Mouse (Mus musculus): ENCODE results near the gene Ccna2. TPM values are rescaled to one million over a fixed set of nuclear protein-coding genes. Genes with fewer than 3 reads are reported as not detected.

Ccna2 gene
- polyA plus RNA-seq, 1 experiment from 2014 or later = 29.8 TPM

GRCm38 (mm10) chr3:36569836-36570235, 2.1 kb downstream of the Ccna2 start:
- ATAC-seq (ENCODE audit: low FRiP score) (no peak), DNase-seq (ENCODE audit: low spot score) (no peak)
- Histone ChIP-seq H3K9ac (no peak overlapping the region), H3K4me2 (replicated peaks) (peak overlapping the region; percentile 99), H3K4me3 (replicated peaks; ENCODE audit: low read length) (no peak overlapping the region), H3K36me3 (replicated peaks; ENCODE audit: control insufficient read depth, insufficient read depth) (peaks cover 48% of the 10 kb centered on the region), H3K4me1 (replicated peaks; ENCODE audit: control insufficient read depth, insufficient read depth, low read length) (peaks cover 7% of the 10 kb centered on the region), H3K27ac (no peak overlapping the region), H3K9me3 (ENCODE audit: control insufficient read depth, low read length) (no peaks in the 10 kb centered on the region), H3K27me3 (ENCODE audit: control insufficient read depth, insufficient read depth, low read length) (no peaks in the 10 kb centered on the region)
- WGBS = 88% methylated on average over 5 of the region's 5 CpGs

GRCm38 (mm10) chr3:36563666-36564065, 8.3 kb downstream of the Ccna2 start:
- no peaks in the 10 kb centered on the region for H3K9me3 ChIP-seq (ENCODE audit: control insufficient read depth, low read length)
- H3K27ac ChIP-seq = no peak overlapping the region
- H3K27me3 ChIP-seq (ENCODE audit: control insufficient read depth, insufficient read depth, low read length) = no peaks in the 10 kb centered on the region
- WGBS = 91% methylated on average over 3 of the region's 3 CpGs
- no peak overlapping the region for H3K4me2 ChIP-seq (replicated peaks)
- H3K36me3 ChIP-seq (replicated peaks; ENCODE audit: control insufficient read depth, insufficient read depth) = peaks cover 97% of the 10 kb centered on the region
- H3K4me3 ChIP-seq (replicated peaks; ENCODE audit: low read length) = no peak overlapping the region
- no peak overlapping the region for H3K9ac ChIP-seq
- DNase-seq (ENCODE audit: low spot score) (no peak), ATAC-seq (ENCODE audit: low FRiP score) (no peak)
- no peaks in the 10 kb centered on the region for H3K4me1 ChIP-seq (replicated peaks; ENCODE audit: control insufficient read depth, insufficient read depth, low read length)

DNA sequence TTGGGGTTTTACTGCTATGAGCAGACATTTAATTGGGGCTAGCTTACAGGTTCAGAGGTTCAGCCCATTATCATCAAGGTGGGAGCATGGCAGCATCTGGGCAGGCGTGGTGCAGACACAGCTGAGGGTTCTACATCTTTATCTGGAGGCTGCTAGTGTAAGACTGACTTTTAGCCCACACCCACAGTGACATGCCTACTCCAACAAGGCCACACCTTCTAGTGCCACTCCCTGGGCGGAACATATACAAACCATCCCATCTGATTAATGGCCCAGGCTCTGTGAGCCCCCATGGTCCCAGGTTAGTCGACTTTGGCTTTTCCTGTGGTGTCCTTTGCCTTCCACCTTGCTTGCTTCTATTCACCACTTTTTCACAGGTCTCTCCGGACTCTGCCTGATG, 12.3 kb downstream of the Ccna2 start:
- WGBS = 90% methylated on average over 4 of the region's 4 CpGs

DNA sequence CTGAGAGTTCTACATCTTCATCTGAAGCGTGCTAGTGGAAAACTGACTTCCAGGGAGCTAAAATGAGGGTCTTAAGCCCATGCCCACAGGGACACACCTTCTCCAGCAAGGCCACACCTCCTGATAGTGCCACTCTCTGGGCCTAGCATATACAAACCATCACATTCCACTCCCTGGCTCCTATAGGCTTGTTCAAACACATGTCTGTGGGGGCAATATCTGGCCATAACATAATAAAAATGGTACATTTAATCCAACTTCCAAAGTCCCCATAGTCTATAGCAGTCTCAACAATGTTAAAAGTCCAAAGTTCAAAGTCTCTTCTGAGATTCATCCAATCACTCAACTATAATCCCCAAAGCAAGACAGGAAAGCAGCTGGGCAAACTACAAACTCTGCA, 14.3 kb downstream of the Ccna2 start:
- DNase-seq (ENCODE audit: low spot score) (no peak), ATAC-seq (ENCODE audit: low FRiP score) (no peak)
- H3K36me3 ChIP-seq (replicated peaks; ENCODE audit: control insufficient read depth, insufficient read depth) = peaks cover 80% of the 10 kb centered on the region
- H3K27ac ChIP-seq = no peak overlapping the region
- no peaks in the 10 kb centered on the region for H3K27me3 ChIP-seq (ENCODE audit: control insufficient read depth, insufficient read depth, low read length)
- H3K4me1 ChIP-seq (replicated peaks; ENCODE audit: control insufficient read depth, insufficient read depth, low read length) = peaks cover 6% of the 10 kb centered on the region; the same call in 1 of the 2 replicates
- no peak overlapping the region for H3K9ac ChIP-seq
- H3K9me3 ChIP-seq (ENCODE audit: control insufficient read depth, low read length) = no peaks in the 10 kb centered on the region
- H3K4me2 ChIP-seq (replicated peaks) = no peak overlapping the region
- 96% methylated on average over 1 of the region's 1 CpGs for WGBS
- no peak overlapping the region for H3K4me3 ChIP-seq (replicated peaks; ENCODE audit: low read length)

More for the DNA sequence above, 12.3 kb downstream of the Ccna2 start:
- peaks cover 98% of the 10 kb centered on the region for H3K36me3 ChIP-seq (replicated peaks; ENCODE audit: control insufficient read depth, insufficient read depth)
- no peak overlapping the region for H3K4me3 ChIP-seq (replicated peaks; ENCODE audit: low read length)
- no peaks in the 10 kb centered on the region for H3K9me3 ChIP-seq (ENCODE audit: control insufficient read depth, low read length)
- no peak overlapping the region for H3K4me2 ChIP-seq (replicated peaks)
- H3K9ac ChIP-seq = no peak overlapping the region
- no peaks in the 10 kb centered on the region for H3K27me3 ChIP-seq (ENCODE audit: control insufficient read depth, insufficient read depth, low read length)
- DNase-seq (ENCODE audit: low spot score) = no peak
- H3K27ac ChIP-seq = no peak overlapping the region
- no peaks in the 10 kb centered on the region for H3K4me1 ChIP-seq (replicated peaks; ENCODE audit: control insufficient read depth, insufficient read depth, low read length)
- no peak for ATAC-seq (ENCODE audit: low FRiP score)

- WGBS = under 1% methylated on average over 39 of the region's 39 CpGs
- Histone ChIP-seq H3K36me3 (replicated peaks; ENCODE audit: control insufficient read depth, insufficient read depth) (peaks cover 31% of the 10 kb centered on the region), H3K4me3 (replicated peaks; ENCODE audit: low read length) (peak within 1 kb of the TSS; percentile 97), H3K9ac (peak within 1 kb of the TSS; percentile 88), H3K4me1 (replicated peaks; ENCODE audit: control insufficient read depth, insufficient read depth, low read length) (peaks cover 15% of the 10 kb centered on the region), H3K27ac (peak within 1 kb of the TSS; percentile 81), H3K9me3 (ENCODE audit: control insufficient read depth, low read length) (no peaks in the 10 kb centered on the region), H3K4me2 (replicated peaks) (peak within 1 kb of the TSS; percentile 81), H3K27me3 (ENCODE audit: control insufficient read depth, insufficient read depth, low read length) (no peaks in the 10 kb centered on the region)
- ATAC-seq (ENCODE audit: low FRiP score) = peak; percentile 97
- peak; percentile 97 for DNase-seq (ENCODE audit: low spot score)
These were observed 19.4 kb downstream of the Ccna2 start, which contains the start of gene Exosc9 for GRCm38 (mm10) chr3:36552406-36553047. Gene Exosc9, plus strand, starts transcription at chr3:36552606.

- H3K36me3 ChIP-seq (replicated peaks; ENCODE audit: control insufficient read depth, insufficient read depth) = peaks cover 25% of the 10 kb centered on the region
- H3K9me3 ChIP-seq (ENCODE audit: control insufficient read depth, low read length) = no peaks in the 10 kb centered on the region
- H3K27me3 ChIP-seq (ENCODE audit: control insufficient read depth, insufficient read depth, low read length) = no peaks in the 10 kb centered on the region
- DNase-seq (ENCODE audit: low spot score) (no peak), ATAC-seq (ENCODE audit: low FRiP score) (peak; percentile 68)
- H3K27ac ChIP-seq = peak overlapping the region; percentile 81
- H3K4me3 ChIP-seq (replicated peaks; ENCODE audit: low read length) = peak overlapping the region; percentile 97
- peak overlapping the region; percentile 81 for H3K4me2 ChIP-seq (replicated peaks)
- WGBS = 12% methylated on average over 12 of the region's 12 CpGs
- H3K4me1 ChIP-seq (replicated peaks; ENCODE audit: control insufficient read depth, insufficient read depth, low read length) = peaks cover 15% of the 10 kb centered on the region
- peak overlapping the region; percentile 88 for H3K9ac ChIP-seq
These were observed 20.0 kb downstream of the Ccna2 start for GRCm38 (mm10) chr3:36551851-36552384.

DNA sequence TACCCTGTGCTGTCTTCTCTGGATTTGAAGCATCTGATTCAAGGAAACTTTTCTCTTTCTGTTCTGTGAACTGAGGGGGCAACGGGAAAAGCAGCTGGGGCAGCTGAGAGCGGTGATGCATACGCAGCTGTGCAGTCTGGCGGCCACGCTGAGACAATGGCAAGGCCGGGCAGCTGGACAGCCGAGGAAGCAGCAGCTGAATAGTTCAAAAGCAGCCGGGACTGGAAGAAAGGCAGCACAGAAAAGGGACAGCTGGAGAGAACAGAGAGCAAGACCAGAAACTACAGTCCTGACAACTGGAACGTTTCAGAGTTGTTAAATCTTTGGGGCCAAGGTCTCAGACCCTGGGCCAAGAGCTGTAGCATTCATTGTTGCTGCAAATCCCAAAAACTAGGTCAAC, 20.6 kb downstream of the Ccna2 start:
- Histone ChIP-seq H3K9ac (peak overlapping the region; percentile 88), H3K9me3 (ENCODE audit: control insufficient read depth, low read length) (no peaks in the 10 kb centered on the region), H3K27me3 (ENCODE audit: control insufficient read depth, insufficient read depth, low read length) (no peaks in the 10 kb centered on the region), H3K4me3 (replicated peaks; ENCODE audit: low read length) (peak overlapping the region; percentile 97), H3K27ac (peak overlapping the region; percentile 81), H3K4me1 (replicated peaks; ENCODE audit: control insufficient read depth, insufficient read depth, low read length) (peaks cover 15% of the 10 kb centered on the region), H3K36me3 (replicated peaks; ENCODE audit: control insufficient read depth, insufficient read depth) (peaks cover 19% of the 10 kb centered on the region), H3K4me2 (replicated peaks) (peak overlapping the region; percentile 81)
- DNase-seq (ENCODE audit: low spot score) (no peak), ATAC-seq (ENCODE audit: low FRiP score) (no peak)
- WGBS = 5% methylated on average over 9 of the region's 9 CpGs

DNA sequence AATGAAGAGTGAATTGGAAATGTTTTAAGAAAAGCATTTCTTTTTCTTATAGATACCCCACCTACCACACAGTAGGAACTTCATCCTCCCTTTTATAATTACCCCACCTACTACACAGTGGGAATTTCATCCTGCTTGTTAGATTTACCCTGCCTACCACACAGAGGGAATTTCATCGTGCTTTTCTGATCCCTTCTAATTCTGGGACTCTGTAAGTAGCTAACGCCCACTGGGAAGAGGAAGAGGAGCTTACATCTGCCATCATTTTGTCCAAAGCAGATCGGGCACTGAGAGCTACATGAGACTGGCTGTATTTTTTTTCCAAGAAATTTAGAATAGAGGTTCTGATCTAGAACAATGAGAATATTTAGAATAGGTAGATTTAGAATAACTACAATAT, 27.0 kb downstream of the Ccna2 start:
- H3K9ac ChIP-seq = no peak overlapping the region
- no peaks in the 10 kb centered on the region for H3K4me1 ChIP-seq (replicated peaks; ENCODE audit: control insufficient read depth, insufficient read depth, low read length)
- 88% methylated on average over 3 of the region's 3 CpGs for WGBS
- DNase-seq (ENCODE audit: low spot score) = no peak
- H3K36me3 ChIP-seq (replicated peaks; ENCODE audit: control insufficient read depth, insufficient read depth) = no peaks in the 10 kb centered on the region
- ATAC-seq (ENCODE audit: low FRiP score) = no peak
- no peaks in the 10 kb centered on the region for H3K9me3 ChIP-seq (ENCODE audit: control insufficient read depth, low read length)
- no peak overlapping the region for H3K27ac ChIP-seq
- H3K4me2 ChIP-seq (replicated peaks) = no peak overlapping the region
- H3K4me3 ChIP-seq (replicated peaks; ENCODE audit: low read length) = no peak overlapping the region
- no peaks in the 10 kb centered on the region for H3K27me3 ChIP-seq (ENCODE audit: control insufficient read depth, insufficient read depth, low read length)

- H3K36me3 ChIP-seq (replicated peaks; ENCODE audit: control insufficient read depth, insufficient read depth) = no peaks in the 10 kb centered on the region
- no peak for DNase-seq (ENCODE audit: low spot score)
- no peaks in the 10 kb centered on the region for H3K27me3 ChIP-seq (ENCODE audit: control insufficient read depth, insufficient read depth, low read length)
- no peak overlapping the region for H3K9ac ChIP-seq
- H3K9me3 ChIP-seq (ENCODE audit: control insufficient read depth, low read length) = no peaks in the 10 kb centered on the region
- WGBS = 94% methylated on average over 2 of the region's 2 CpGs
- ATAC-seq (ENCODE audit: low FRiP score) = no peak
- H3K4me2 ChIP-seq (replicated peaks) = no peak overlapping the region
- H3K4me3 ChIP-seq (replicated peaks; ENCODE audit: low read length) = no peak overlapping the region
- H3K27ac ChIP-seq = no peak overlapping the region
- no peaks in the 10 kb centered on the region for H3K4me1 ChIP-seq (replicated peaks; ENCODE audit: control insufficient read depth, insufficient read depth, low read length)
These were observed 30.6 kb downstream of the Ccna2 start for GRCm38 (mm10) chr3:36541399-36541798.
